Mouse (Mus musculus): ENCODE results near the gene Map3k4. TPM values are rescaled to one million over a fixed set of nuclear protein-coding genes. Genes with fewer than 3 reads are reported as not detected.
A peak's percentile ranks its signal among the peaks of the same experiment; 100 is the strongest.

The Map3k4 gene
- total and polyA plus RNA-seq, 3 experiments = 26.8 to 40.3 (median 28.7) TPM

DNA sequence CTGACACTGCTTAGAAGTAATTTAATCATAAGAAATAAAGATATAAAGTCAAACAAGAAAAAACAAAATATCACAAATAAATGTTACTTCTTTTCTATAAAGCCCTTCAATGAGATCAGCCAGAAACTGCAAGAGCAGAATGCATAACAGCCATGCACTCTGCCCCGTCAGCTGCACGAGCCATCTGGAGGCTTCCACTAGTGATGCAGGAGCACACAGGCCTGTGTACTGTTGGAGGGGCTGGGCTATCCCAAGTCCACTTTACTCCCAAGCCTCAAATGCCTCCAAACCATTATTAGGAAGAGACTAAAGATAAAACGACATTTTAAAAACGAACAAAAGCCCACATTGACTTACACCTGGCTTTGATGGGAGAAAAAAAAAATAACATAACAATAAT lies 50.5 kb downstream of the Map3k4 start:
- Histone ChIP-seq H3K27me3 (ENCODE audit: insufficient read depth, low read length) (no peaks in the 10 kb centered on the region), H3K36me3 (replicated peaks) (peaks cover 89% of the 10 kb centered on the region), H3K9me3 (replicated peaks) (no peaks in the 10 kb centered on the region), H3K4me1 (ENCODE audit: insufficient read depth, low read depth, low read length) (peaks cover 11% of the 10 kb centered on the region), H3K4me3 (ENCODE audit: low read depth, low read length) (no peak overlapping the region)
- no peak for DNase-seq (ENCODE audit: low spot score)
- no peak for ATAC-seq (ENCODE audit: extremely low read depth, insufficient number of reproducible peaks, low FRiP score, poor library complexity, severe bottlenecking)
- TF ChIP-seq CTCF (IDR thresholded peaks at IDR 0.05; ENCODE audit: low read depth, low read length) = no peak
- TF ChIP-seq TAL1 (conservative IDR thresholded peaks at IDR 0.05; ENCODE audit: low read depth, low read length) = no peak
- no peak for TF ChIP-seq POLR2AphosphoS5 (IDR thresholded peaks at IDR 0.05; ENCODE audit: insufficient replicate concordance, low read depth, low read length)
- TF ChIP-seq GATA2 (IDR thresholded peaks at IDR 0.05; ENCODE audit: borderline replicate concordance, low read depth, low read length) = no peak
- TF ChIP-seq GATA1 (IDR thresholded peaks at IDR 0.05; ENCODE audit: borderline replicate concordance, low read length) = no peak

DNA sequence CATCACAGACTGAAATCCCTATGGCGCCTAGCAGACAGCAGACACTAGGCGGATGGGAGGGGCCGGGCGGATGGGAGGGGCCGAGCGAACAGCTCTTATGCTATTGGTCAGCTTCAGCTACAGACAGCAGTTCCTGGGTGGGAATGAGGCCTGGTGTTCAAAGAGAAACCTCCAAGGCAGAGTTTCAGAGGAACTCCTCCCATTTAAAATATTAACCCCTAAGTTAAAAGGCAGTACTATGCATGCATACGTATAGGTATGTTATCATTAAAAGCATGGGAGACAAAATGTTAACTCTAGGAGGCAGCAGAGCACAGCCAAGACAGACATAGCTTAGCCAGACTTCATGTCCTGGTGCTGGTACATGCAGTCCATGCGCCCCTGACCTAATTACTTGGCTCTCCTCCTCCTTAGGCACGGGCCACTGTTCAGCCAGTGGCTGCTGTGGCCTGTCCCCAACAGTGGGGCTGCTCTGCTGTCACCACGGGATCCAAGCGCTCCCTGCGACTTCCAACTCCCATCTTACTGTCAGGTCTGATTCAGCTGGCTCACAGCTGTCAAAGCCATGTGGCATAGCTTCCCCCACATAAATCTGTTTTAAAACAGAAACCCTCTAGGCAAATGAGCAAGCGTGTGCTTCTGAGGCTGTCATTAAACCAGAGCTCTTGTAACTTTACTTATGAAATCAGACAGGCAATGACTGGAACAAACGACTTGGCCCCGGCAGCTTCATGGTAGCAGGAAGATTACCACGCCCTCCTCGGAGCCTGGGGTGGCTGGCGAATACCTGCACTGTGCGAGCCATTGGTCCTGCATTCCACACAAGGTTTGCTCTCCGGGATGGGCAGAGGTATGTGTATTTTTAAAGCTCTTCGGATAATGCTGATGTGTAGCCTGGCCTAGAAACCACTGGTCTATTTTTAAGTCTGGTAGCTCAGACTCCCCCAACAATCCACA lies 52.3 kb downstream of the Map3k4 start:
- ATAC-seq (ENCODE audit: extremely low read depth, insufficient number of reproducible peaks, low FRiP score, poor library complexity, severe bottlenecking) (no peak), DNase-seq (ENCODE audit: low spot score) (peak; percentile 14)
- Histone ChIP-seq H3K4me3 (ENCODE audit: low read depth, low read length) (no peak overlapping the region), H3K27me3 (ENCODE audit: insufficient read depth, low read length) (no peaks in the 10 kb centered on the region), H3K4me1 (ENCODE audit: insufficient read depth, low read depth, low read length) (peaks cover 4% of the 10 kb centered on the region), H3K9me3 (replicated peaks) (no peaks in the 10 kb centered on the region), H3K36me3 (replicated peaks) (peaks cover 88% of the 10 kb centered on the region)
- TF ChIP-seq GATA1 (IDR thresholded peaks at IDR 0.05; ENCODE audit: borderline replicate concordance, low read length) (no peak), POLR2AphosphoS5 (IDR thresholded peaks at IDR 0.05; ENCODE audit: insufficient replicate concordance, low read depth, low read length) (no peak), TAL1 (conservative IDR thresholded peaks at IDR 0.05; ENCODE audit: low read depth, low read length) (no peak), CTCF (IDR thresholded peaks at IDR 0.05; ENCODE audit: low read depth, low read length) (no peak), GATA2 (IDR thresholded peaks at IDR 0.05; ENCODE audit: borderline replicate concordance, low read depth, low read length) (no peak)

DNA sequence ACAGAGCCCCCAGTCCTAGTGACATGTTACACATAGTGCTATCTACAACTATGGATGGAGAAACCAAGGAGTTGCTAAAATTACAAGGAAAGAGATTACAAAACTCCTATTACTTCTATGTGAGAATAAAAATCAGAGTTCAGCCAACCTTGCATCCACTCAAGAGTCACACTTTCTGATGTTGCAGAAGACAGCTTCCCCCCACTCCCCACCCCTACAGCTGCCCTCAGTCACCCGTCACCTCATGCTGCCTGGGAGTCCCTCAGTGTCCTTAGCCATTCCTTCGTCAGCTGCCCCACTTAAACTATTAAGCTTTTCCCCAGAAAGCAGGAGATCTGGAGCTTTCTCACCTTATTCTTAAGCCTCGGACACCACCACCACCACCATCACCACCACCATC lies 54.3 kb downstream of the Map3k4 start:
- Histone ChIP-seq H3K36me3 (replicated peaks) (peaks cover 87% of the 10 kb centered on the region), H3K9me3 (replicated peaks) (no peaks in the 10 kb centered on the region)

DNA sequence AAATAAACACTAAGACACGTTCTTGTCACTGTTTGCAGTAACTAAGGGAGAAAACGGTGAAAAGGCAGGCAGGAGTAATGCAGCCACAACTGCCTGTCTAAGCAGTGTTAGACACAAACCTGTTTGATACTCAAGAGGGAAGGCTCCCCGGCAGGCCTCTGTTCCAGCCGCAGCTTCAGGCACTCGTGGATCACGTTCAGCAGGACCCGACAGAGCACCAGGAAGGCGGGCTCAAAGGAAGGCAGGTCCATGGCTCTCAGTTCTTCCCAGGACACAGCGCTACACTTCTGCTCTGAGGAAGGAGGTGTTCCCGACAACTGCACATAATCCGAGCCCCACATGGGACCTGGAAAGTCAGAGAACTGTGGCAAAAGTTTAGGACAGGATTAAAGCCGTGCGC lies 54.8 kb downstream of the Map3k4 start:
- no peaks in the 10 kb centered on the region for H3K27me3 ChIP-seq (ENCODE audit: insufficient read depth, low read length)
- no peaks in the 10 kb centered on the region for H3K9me3 ChIP-seq (replicated peaks)
- H3K4me1 ChIP-seq (ENCODE audit: insufficient read depth, low read depth, low read length) = peaks cover 4% of the 10 kb centered on the region
- no peak for TF ChIP-seq TAL1 (conservative IDR thresholded peaks at IDR 0.05; ENCODE audit: low read depth, low read length)
- no peak for TF ChIP-seq GATA1 (IDR thresholded peaks at IDR 0.05; ENCODE audit: borderline replicate concordance, low read length)
- no peak for TF ChIP-seq GATA2 (IDR thresholded peaks at IDR 0.05; ENCODE audit: borderline replicate concordance, low read depth, low read length)
- no peak for TF ChIP-seq CTCF (IDR thresholded peaks at IDR 0.05; ENCODE audit: low read depth, low read length)
- no peak for TF ChIP-seq POLR2AphosphoS5 (IDR thresholded peaks at IDR 0.05; ENCODE audit: insufficient replicate concordance, low read depth, low read length)
- DNase-seq (ENCODE audit: low spot score) = no peak
- no peak overlapping the region for H3K4me3 ChIP-seq (ENCODE audit: low read depth, low read length)
- no peak for ATAC-seq (ENCODE audit: extremely low read depth, insufficient number of reproducible peaks, low FRiP score, poor library complexity, severe bottlenecking)
- H3K36me3 ChIP-seq (replicated peaks) = peaks cover 87% of the 10 kb centered on the region

More for the DNA sequence above, 54.3 kb downstream of the Map3k4 start:
- Histone ChIP-seq H3K27me3 (ENCODE audit: insufficient read depth, low read length) (no peaks in the 10 kb centered on the region), H3K4me1 (ENCODE audit: insufficient read depth, low read depth, low read length) (peaks cover 4% of the 10 kb centered on the region), H3K4me3 (ENCODE audit: low read depth, low read length) (no peak overlapping the region)
- DNase-seq (ENCODE audit: low spot score) = no peak
- ATAC-seq (ENCODE audit: extremely low read depth, insufficient number of reproducible peaks, low FRiP score, poor library complexity, severe bottlenecking) = no peak
- TF ChIP-seq GATA1 (IDR thresholded peaks at IDR 0.05; ENCODE audit: borderline replicate concordance, low read length) (no peak), POLR2AphosphoS5 (IDR thresholded peaks at IDR 0.05; ENCODE audit: insufficient replicate concordance, low read depth, low read length) (no peak), CTCF (IDR thresholded peaks at IDR 0.05; ENCODE audit: low read depth, low read length) (no peak), GATA2 (IDR thresholded peaks at IDR 0.05; ENCODE audit: borderline replicate concordance, low read depth, low read length) (no peak), TAL1 (conservative IDR thresholded peaks at IDR 0.05; ENCODE audit: low read depth, low read length) (no peak)

DNA sequence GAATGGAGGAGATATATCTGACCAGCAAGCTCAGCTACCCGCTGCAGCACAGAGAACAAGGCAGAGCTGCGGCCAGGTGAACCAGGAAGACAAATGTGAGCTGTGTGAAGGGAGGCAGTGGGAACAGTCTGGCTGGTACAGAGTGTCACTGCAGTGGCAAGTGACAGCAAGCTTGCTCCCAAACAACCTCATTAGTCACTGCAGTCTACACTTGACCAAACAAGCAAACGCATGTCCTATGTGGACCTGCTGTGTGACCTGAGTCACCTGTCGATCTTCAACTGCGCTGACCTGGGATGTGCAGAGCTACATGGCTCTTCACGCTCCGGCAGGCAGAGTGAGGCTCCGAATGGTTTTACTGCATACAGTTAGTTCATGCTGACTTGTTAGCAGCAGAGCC lies 55.7 kb downstream of the Map3k4 start:
- no peak for ATAC-seq (ENCODE audit: extremely low read depth, insufficient number of reproducible peaks, low FRiP score, poor library complexity, severe bottlenecking)
- no peaks in the 10 kb centered on the region for H3K27me3 ChIP-seq (ENCODE audit: insufficient read depth, low read length)
- peaks cover 2% of the 10 kb centered on the region; the same call in 1 of the 2 replicates for H3K4me1 ChIP-seq (ENCODE audit: insufficient read depth, low read depth, low read length)
- peaks cover 89% of the 10 kb centered on the region for H3K36me3 ChIP-seq (replicated peaks)
- no peak for TF ChIP-seq GATA1 (IDR thresholded peaks at IDR 0.05; ENCODE audit: borderline replicate concordance, low read length)
- no peak for TF ChIP-seq TAL1 (conservative IDR thresholded peaks at IDR 0.05; ENCODE audit: low read depth, low read length)
- TF ChIP-seq POLR2AphosphoS5 (IDR thresholded peaks at IDR 0.05; ENCODE audit: insufficient replicate concordance, low read depth, low read length) = no peak
- no peak for TF ChIP-seq GATA2 (IDR thresholded peaks at IDR 0.05; ENCODE audit: borderline replicate concordance, low read depth, low read length)
- no peak for TF ChIP-seq CTCF (IDR thresholded peaks at IDR 0.05; ENCODE audit: low read depth, low read length)
- no peaks in the 10 kb centered on the region for H3K9me3 ChIP-seq (replicated peaks)
- H3K4me3 ChIP-seq (ENCODE audit: low read depth, low read length) = no peak overlapping the region
- no peak for DNase-seq (ENCODE audit: low spot score)

DNA sequence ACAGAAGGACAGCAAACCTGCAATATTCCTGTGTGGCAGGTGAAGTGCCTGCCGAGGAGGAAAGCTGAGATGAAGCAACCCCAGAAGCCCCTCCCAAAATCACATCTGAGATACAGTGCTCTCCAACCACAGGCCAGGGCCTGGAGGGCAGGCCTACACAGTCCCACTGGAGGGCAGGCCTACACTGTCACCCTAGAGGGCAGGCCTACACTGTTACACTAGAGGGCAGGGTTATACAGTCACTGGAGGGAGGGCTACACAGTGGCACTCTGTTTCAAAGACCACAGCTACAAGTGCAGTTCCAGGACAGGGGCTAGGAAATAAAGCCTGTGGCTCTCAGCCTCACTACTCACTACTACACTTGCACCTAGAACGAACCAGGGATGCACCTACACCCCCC lies 56.7 kb downstream of the Map3k4 start:
- no peaks in the 10 kb centered on the region for H3K27me3 ChIP-seq (ENCODE audit: insufficient read depth, low read length)
- DNase-seq (ENCODE audit: low spot score) (no peak), ATAC-seq (ENCODE audit: extremely low read depth, insufficient number of reproducible peaks, low FRiP score, poor library complexity, severe bottlenecking) (no peak)
- H3K4me1 ChIP-seq (ENCODE audit: insufficient read depth, low read depth, low read length) = peaks cover 2% of the 10 kb centered on the region; the same call in 1 of the 2 replicates
- H3K4me3 ChIP-seq (ENCODE audit: low read depth, low read length) = no peak overlapping the region
- peaks cover 92% of the 10 kb centered on the region for H3K36me3 ChIP-seq (replicated peaks)
- H3K9me3 ChIP-seq (replicated peaks) = no peaks in the 10 kb centered on the region
- TF ChIP-seq GATA1 (IDR thresholded peaks at IDR 0.05; ENCODE audit: borderline replicate concordance, low read length) (no peak), TAL1 (conservative IDR thresholded peaks at IDR 0.05; ENCODE audit: low read depth, low read length) (no peak)

Data from G1E (cell line).